Mouse (Mus musculus): ENCODE data around the gene Col18a1. TPM values are rescaled to one million over a fixed set of nuclear protein-coding genes. Genes with fewer than 3 reads are reported as not detected.

The Col18a1 gene
- polyA plus RNA-seq, 1 experiment from 2014 or later, result 87.8 TPM

- H3K36me3 ChIP-seq, result no peaks in the 10 kb centered on the region
- H3K4me3 ChIP-seq, result no peak overlapping the region
- no peak overlapping the region for H3K4me2 ChIP-seq (replicated peaks)
- H3K9ac ChIP-seq, result no peak overlapping the region
- ATAC-seq (ENCODE audit: low FRiP score, low read depth), result no peak
- H3K9me3 ChIP-seq, result no peaks in the 10 kb centered on the region
- peaks cover 15% of the 10 kb centered on the region for H3K27me3 ChIP-seq
- WGBS, result 86% methylated on average over 6 of the region's 6 CpGs
- no peak overlapping the region for H3K27ac ChIP-seq
- H3K4me1 ChIP-seq, result peaks cover 17% of the 10 kb centered on the region
Measured at GRCm38 (mm10) chr10:77170400-77170799, 4.1 kb upstream of the Col18a1 start.

DNA sequence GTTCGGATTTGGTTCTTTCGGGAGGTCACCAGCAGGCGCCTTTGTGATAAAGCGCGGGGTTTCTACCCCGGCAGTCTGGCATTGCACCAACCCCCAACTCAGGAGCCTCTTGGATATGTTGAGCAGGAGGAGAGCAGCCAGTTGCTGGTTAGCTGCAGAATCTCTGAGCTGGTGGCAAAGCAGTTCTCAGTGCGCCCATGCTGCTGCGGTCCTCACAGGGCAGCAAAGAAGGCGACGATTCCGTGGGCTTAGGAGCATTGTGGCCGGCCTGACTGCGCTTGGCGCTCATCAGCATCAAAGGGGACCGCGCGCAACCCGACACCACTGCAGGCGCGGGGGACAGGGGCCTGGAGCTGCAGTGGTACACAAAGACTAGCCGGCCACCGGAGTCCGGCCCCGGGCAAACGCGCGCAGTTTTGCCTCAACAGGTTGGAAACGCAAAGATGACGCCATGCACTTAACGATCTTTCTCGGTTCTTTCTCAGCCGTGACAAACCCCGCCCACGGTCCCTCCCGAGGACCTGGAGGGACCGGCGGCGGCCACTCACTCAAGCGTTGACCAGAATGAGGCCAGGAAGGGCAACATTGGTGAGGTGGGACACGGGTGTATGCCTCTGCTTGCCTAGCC lies 916 bp downstream of the Col18a1 start:
- ATAC-seq (ENCODE audit: low FRiP score, low read depth), result no peak; the same call in 1 of the 2 replicates
- peaks cover 37% of the 10 kb centered on the region for H3K4me1 ChIP-seq

DNA sequence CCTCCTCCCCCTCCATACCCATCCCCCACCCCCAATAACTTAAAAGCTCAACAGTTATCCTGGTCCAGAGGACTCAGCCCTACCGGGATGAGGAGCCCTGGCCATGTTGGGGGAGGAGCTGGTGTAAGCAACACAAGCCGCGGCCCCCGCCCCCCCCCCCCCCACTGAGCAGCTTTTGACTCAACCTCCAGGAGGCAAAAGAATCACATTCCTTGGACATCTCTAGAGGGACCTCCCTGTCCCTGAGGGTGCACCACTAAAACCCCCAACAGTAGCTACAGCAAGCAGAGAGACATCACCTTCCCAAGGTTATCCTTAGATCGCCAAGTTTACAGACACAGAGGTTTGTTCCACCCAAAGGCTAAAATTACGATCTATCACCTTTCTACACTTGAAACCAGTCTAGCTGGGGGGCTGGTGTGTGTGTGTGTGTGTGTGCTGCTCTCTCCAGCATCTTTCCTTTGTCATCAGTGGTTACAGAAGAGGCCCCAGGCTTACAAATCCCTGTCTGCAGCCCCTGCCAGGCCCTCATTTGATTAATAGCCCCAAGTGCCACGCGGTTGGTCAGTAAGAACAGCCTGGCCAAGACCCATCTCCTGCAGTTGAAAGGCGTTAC lies 1.8 kb downstream of the Col18a1 start:
- no peaks in the 10 kb centered on the region for H3K36me3 ChIP-seq
- 13% methylated on average over 9 of the region's 9 CpGs for WGBS
- H3K9ac ChIP-seq, result no peak overlapping the region
- ATAC-seq (ENCODE audit: low FRiP score, low read depth), result no peak
- H3K4me1 ChIP-seq, result peaks cover 42% of the 10 kb centered on the region
- H3K4me3 ChIP-seq, result peak overlapping the region; percentile 56
- H3K27me3 ChIP-seq, result peaks cover 23% of the 10 kb centered on the region
- no peak overlapping the region for H3K27ac ChIP-seq
- H3K9me3 ChIP-seq, result no peaks in the 10 kb centered on the region
- H3K4me2 ChIP-seq (replicated peaks), result peak overlapping the region; percentile 98

More for the DNA sequence above, 916 bp downstream of the Col18a1 start:
- no peaks in the 10 kb centered on the region for H3K9me3 ChIP-seq
- H3K27ac ChIP-seq, result peak overlapping the region; percentile 65
- H3K4me3 ChIP-seq, result peak overlapping the region; percentile 56
- H3K27me3 ChIP-seq, result peaks cover 23% of the 10 kb centered on the region
- peak overlapping the region; percentile 67 for H3K9ac ChIP-seq
- under 1% methylated on average over 40 of the region's 40 CpGs for WGBS
- no peaks in the 10 kb centered on the region for H3K36me3 ChIP-seq
- peak overlapping the region; percentile 98 for H3K4me2 ChIP-seq (replicated peaks)

DNA sequence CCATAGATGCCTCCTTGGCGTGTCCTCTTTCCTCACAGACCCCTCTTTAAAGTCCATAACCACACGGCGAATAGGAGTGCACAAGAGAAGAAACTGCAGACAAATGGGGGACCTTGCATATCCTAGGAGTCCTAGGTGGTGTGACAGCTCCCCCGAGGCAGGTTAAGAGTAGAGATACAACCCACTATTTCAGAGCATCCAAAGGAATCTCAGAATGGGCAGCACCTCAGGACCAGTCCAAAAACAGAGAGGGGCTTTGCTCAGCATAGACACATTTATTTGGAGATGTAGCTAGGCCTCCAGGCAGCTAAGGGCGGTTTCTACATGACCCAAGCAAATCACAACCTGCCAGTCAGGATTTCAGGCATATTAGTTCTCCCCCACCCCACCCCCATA lies 2.3 kb downstream of the Col18a1 start:
- H3K4me3 ChIP-seq, result peak overlapping the region; percentile 56; the same call in 1 of the 2 replicates
- peaks cover 23% of the 10 kb centered on the region for H3K27me3 ChIP-seq
- H3K36me3 ChIP-seq, result no peaks in the 10 kb centered on the region
- H3K4me1 ChIP-seq, result peaks cover 46% of the 10 kb centered on the region
- no peak for ATAC-seq (ENCODE audit: low FRiP score, low read depth)
- WGBS, result 42% methylated on average over 5 of the region's 5 CpGs
- H3K27ac ChIP-seq, result no peak overlapping the region
- no peaks in the 10 kb centered on the region for H3K9me3 ChIP-seq
- no peak overlapping the region for H3K9ac ChIP-seq
- H3K4me2 ChIP-seq (replicated peaks), result peak overlapping the region; percentile 98

- Histone ChIP-seq H3K27ac (no peak overlapping the region), H3K27me3 (peaks cover 23% of the 10 kb centered on the region), H3K4me1 (peaks cover 50% of the 10 kb centered on the region), H3K9me3 (no peaks in the 10 kb centered on the region), H3K36me3 (no peaks in the 10 kb centered on the region), H3K4me2 (replicated peaks) (peak overlapping the region; percentile 98), H3K9ac (no peak overlapping the region), H3K4me3 (no peak overlapping the region)
- WGBS, result 49% methylated on average over 4 of the region's 4 CpGs
- ATAC-seq (ENCODE audit: low FRiP score, low read depth), result no peak
Measured at GRCm38 (mm10) chr10:77163392-77163977, 2.9 kb downstream of the Col18a1 start.

GRCm38 (mm10) chr10:77159573-77159972 lies 6.8 kb downstream of the Col18a1 start:
- Histone ChIP-seq H3K4me3 (no peak overlapping the region), H3K27me3 (no peaks in the 10 kb centered on the region), H3K27ac (no peak overlapping the region), H3K9ac (no peak overlapping the region), H3K4me2 (replicated peaks) (no peak overlapping the region), H3K4me1 (peaks cover 29% of the 10 kb centered on the region), H3K36me3 (no peaks in the 10 kb centered on the region), H3K9me3 (no peaks in the 10 kb centered on the region)
- 43% methylated on average over 8 of the region's 8 CpGs for WGBS
- no peak for ATAC-seq (ENCODE audit: low FRiP score, low read depth)

DNA sequence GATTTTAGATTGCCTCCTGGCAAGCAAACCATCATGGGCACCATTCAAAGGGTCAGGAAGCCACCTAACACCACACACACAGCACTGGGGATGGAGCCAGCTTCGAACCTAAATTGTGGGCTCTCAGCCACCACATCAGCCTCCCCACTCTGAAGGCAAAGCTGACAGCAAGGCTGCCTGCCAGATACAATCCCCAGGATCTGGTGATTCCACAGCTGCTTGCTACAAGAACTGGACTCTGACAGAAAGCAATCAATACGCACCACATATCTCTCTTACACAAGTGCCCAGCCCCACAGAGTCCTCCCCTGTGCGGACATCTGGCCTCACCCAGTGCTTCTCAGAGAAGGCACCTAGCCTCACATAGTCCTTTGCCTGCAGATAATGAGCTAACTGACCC lies 7.4 kb downstream of the Col18a1 start:
- H3K4me2 ChIP-seq (replicated peaks), result no peak overlapping the region
- no peak overlapping the region for H3K4me3 ChIP-seq
- peaks cover 26% of the 10 kb centered on the region for H3K4me1 ChIP-seq
- H3K9ac ChIP-seq, result no peak overlapping the region
- no peaks in the 10 kb centered on the region for H3K9me3 ChIP-seq
- no peaks in the 10 kb centered on the region for H3K36me3 ChIP-seq
- H3K27ac ChIP-seq, result no peak overlapping the region
- H3K27me3 ChIP-seq, result no peaks in the 10 kb centered on the region
- 68% methylated on average over 3 of the region's 3 CpGs for WGBS
- no peak for ATAC-seq (ENCODE audit: low FRiP score, low read depth)

- no peaks in the 10 kb centered on the region for H3K36me3 ChIP-seq
- no peak for ATAC-seq (ENCODE audit: low FRiP score, low read depth)
- H3K27ac ChIP-seq, result no peak overlapping the region
- H3K4me3 ChIP-seq, result no peak overlapping the region
- H3K4me1 ChIP-seq, result peaks cover 26% of the 10 kb centered on the region
- no peaks in the 10 kb centered on the region for H3K9me3 ChIP-seq
- no peaks in the 10 kb centered on the region for H3K27me3 ChIP-seq
- no peak overlapping the region for H3K4me2 ChIP-seq (replicated peaks)
- H3K9ac ChIP-seq, result no peak overlapping the region
- WGBS, result 46% methylated on average over 11 of the region's 11 CpGs
Measured at GRCm38 (mm10) chr10:77157245-77158019, 8.9 kb downstream of the Col18a1 start.

DNA sequence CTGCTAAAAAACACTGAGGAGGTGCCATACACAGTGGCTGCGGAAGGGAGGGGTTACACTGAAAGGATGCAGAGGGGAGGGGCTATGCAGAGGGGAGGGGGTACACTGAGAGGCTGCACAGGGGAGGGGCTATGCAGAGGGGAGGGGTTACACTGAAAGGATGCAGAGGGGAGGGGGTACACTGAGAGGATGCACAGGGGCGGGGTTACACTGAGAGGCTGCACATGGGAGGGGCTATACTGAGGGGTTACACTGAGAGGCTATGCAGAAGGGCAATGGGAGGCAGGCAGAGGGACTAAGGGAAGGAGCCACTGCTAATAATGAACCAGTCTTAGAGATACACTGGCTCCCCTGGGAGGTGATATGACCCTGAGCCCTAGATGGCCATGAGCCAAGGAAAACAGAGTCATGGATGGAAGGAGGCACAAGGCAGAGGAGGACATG lies 14.1 kb downstream of the Col18a1 start:
- Histone ChIP-seq H3K9me3 (no peaks in the 10 kb centered on the region), H3K4me2 (replicated peaks) (no peak overlapping the region), H3K27ac (no peak overlapping the region), H3K36me3 (no peaks in the 10 kb centered on the region), H3K9ac (no peak overlapping the region), H3K27me3 (no peaks in the 10 kb centered on the region), H3K4me3 (no peak overlapping the region), H3K4me1 (peaks cover 32% of the 10 kb centered on the region)
- 21% methylated on average over 2 of the region's 2 CpGs for WGBS
- peak; percentile 37 for ATAC-seq (ENCODE audit: low FRiP score, low read depth)

GRCm38 (mm10) chr10:77151551-77152002 lies 14.8 kb downstream of the Col18a1 start:
- no peaks in the 10 kb centered on the region for H3K27me3 ChIP-seq
- H3K4me2 ChIP-seq (replicated peaks), result peak overlapping the region; percentile 46
- H3K9ac ChIP-seq, result 0 out of 2 replicates have a peak overlapping the region, but pooled peaks have one; percentile 39
- H3K4me3 ChIP-seq, result no peak overlapping the region
- H3K4me1 ChIP-seq, result peaks cover 32% of the 10 kb centered on the region
- no peaks in the 10 kb centered on the region for H3K9me3 ChIP-seq
- 52% methylated on average over 4 of the region's 4 CpGs for WGBS
- H3K36me3 ChIP-seq, result no peaks in the 10 kb centered on the region
- no peak for ATAC-seq (ENCODE audit: low FRiP score, low read depth)
- peak overlapping the region; percentile 65 for H3K27ac ChIP-seq

DNA sequence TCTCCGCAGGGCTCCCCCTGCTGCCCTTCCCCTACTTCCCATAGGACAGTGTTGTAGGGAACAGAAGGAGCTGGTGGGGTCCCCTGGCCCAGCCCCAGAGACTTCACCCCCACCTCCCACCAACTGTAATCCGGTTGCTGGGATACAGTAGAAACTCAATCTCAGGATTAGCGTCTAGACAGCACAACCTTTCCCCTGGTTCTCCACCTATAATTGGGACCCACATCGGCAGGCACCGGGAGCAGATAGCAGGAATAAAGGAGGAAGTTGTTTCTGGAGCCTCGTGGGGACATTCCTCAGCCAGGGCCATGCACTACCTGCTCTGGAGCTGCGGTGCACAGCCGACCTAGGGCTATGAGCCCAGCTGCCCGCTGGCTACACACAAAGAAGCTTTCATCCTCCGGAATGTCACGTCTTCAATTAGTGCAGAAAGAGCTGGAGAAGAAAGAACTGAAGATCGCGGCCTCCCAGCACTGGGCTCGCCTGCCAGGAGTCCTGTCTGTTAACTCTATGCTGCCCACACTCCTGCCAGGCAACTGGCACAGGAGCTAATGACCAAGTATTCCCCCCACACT lies 15.3 kb downstream of the Col18a1 start:
- H3K9ac ChIP-seq, result 0 out of 2 replicates have a peak overlapping the region, but pooled peaks have one; percentile 39
- peak overlapping the region; percentile 65 for H3K27ac ChIP-seq
- H3K4me2 ChIP-seq (replicated peaks), result peak overlapping the region; percentile 46
- peaks cover 32% of the 10 kb centered on the region for H3K4me1 ChIP-seq
- WGBS, result 5% methylated on average over 14 of the region's 14 CpGs
- no peaks in the 10 kb centered on the region for H3K9me3 ChIP-seq
- 0 out of 2 replicates have a peak, but pooled peaks have one; percentile 21 for ATAC-seq (ENCODE audit: low FRiP score, low read depth)
- H3K27me3 ChIP-seq, result no peaks in the 10 kb centered on the region
- no peaks in the 10 kb centered on the region for H3K36me3 ChIP-seq
- H3K4me3 ChIP-seq, result 0 out of 2 replicates have a peak overlapping the region, but pooled peaks have one; percentile 5
